Mouse (Mus musculus) gastrocnemius, postnatal 4 days (tissue): Measurements from ENCODE around the gene Acsl3. TPM values are rescaled to one million over a fixed set of nuclear protein-coding genes. Genes with fewer than 3 reads are reported as not detected.

Source experiments
- DNase-seq, 2 experiments: peaks; one replicate each; pipeline ENCODE4 v3.0.0; 2021 to 2022; ENCODE audit warnings: low spot score in 2 of 2, mixed read lengths in 2 of 2
- total RNA-seq, 2 experiments: library from RNA; stranded (reverse); gene quantifications; 2 replicates each; pipeline ENCODE4 v1.2.3; 2021

Gene Acsl3
- total RNA-seq, 2 experiments from 2014 or later = 40.0 to 40.5 TPM

GRCm38 (mm10) chr1:78737646-78738045 lies 80.0 kb downstream of the Acsl3 start:
- DNase-seq = no peak

GRCm38 (mm10) chr1:78740676-78741075 lies 83.1 kb downstream of the Acsl3 start:
- DNase-seq = no peak

GRCm38 (mm10) chr1:78742198-78742597 lies 84.6 kb downstream of the Acsl3 start:
- no peak for DNase-seq

- DNase-seq = no peak
Measured at GRCm38 (mm10) chr1:78743318-78743717, 85.7 kb downstream of the Acsl3 start.

- peak in 1 of 2 experiments; percentile 49 for DNase-seq
Measured at GRCm38 (mm10) chr1:78745230-78745777, 87.7 kb downstream of the Acsl3 start.

Other genes with a start within 250 kb of the Acsl3 start
- gene Farsb, start 168.9 kb upstream of the Acsl3 start, total RNA-seq = 10 to 100 TPM; 44.8 to 45.6 TPM
- gene Mogat1, start 146.8 kb upstream of the Acsl3 start, total RNA-seq = not detected
- gene BC035947, start 145.7 kb upstream of the Acsl3 start, total RNA-seq = not detected
- 10 to 100 TPM in 1 of 2 experiments, 1 to 10 TPM in 1; 9.7 to 10.2 TPM for gene Utp14b, start 213 bp downstream of the Acsl3 start, total RNA-seq
- gene Kcne4, start 158.9 kb downstream of the Acsl3 start, total RNA-seq = 1 to 10 TPM; 5.6 to 6.6 TPM